Mouse (Mus musculus) intestine, postnatal 0 days (tissue): ENCODE results near the gene Gpn3. TPM values are rescaled to one million over a fixed set of nuclear protein-coding genes. Genes with fewer than 3 reads are reported as not detected.

Experiments
- ATAC-seq: fragments of 200-750 bp; cut with Nextera tagmentation; 2 replicates; pipeline ENCODE4 v1.8.0; 2017; ENCODE audit warnings: mild to moderate bottlenecking, moderate TSS enrichment, moderate library complexity
- H3K27ac ChIP-seq: fragments of 300-500 bp; sonication (generic); 2 replicates; pipeline ENCODE4 v1.5.1; 2014; ENCODE audit warnings: mild to moderate bottlenecking, low read depth, low read length, moderate library complexity
- H3K27me3 ChIP-seq: fragments of 300-500 bp; sonication (generic); replicated peaks from 2 replicates; pipeline ENCODE4 v1.6.1; 2014; ENCODE audit warnings: low read length, mixed read lengths; ENCODE audit not compliant: control insufficient read depth, insufficient read depth
- H3K36me3 ChIP-seq: fragments of 300-500 bp; sonication (generic); 2 replicates; pipeline ENCODE4 v1.6.1; 2014; ENCODE audit warnings: mild to moderate bottlenecking, moderate library complexity; ENCODE audit not compliant: control insufficient read depth, insufficient read depth
- H3K4me1 ChIP-seq: fragments of 300-500 bp; sonication (generic); replicated peaks from 2 replicates; pipeline ENCODE4 v1.6.1; 2014; ENCODE audit warnings: antibody characterized with exemption, low read length, mixed read lengths; ENCODE audit not compliant: control insufficient read depth, insufficient read depth
- H3K4me2 ChIP-seq: fragments of 300-500 bp; sonication (generic); replicated peaks from 2 replicates; pipeline ENCODE4 v1.6.1; 2014; ENCODE audit warnings: low read depth, mild to moderate bottlenecking, moderate library complexity
- H3K4me3 ChIP-seq: fragments of 300-500 bp; sonication (generic); 2 replicates; pipeline ENCODE4 v1.5.1; 2014; ENCODE audit warnings: low read depth, low read length
- H3K9ac ChIP-seq: fragments of 300-500 bp; sonication (generic); 2 replicates; pipeline ENCODE4 v1.6.1; 2014; ENCODE audit warnings: mild to moderate bottlenecking, low read depth, low read length
- H3K9me3 ChIP-seq: fragments of 300-500 bp; sonication (generic); 2 replicates; pipeline ENCODE4 v1.6.1; 2016; ENCODE audit warnings: mixed run types; ENCODE audit not compliant: control insufficient read depth
- CTCF ChIP-seq: sonication (generic); IDR thresholded peaks from 2 replicates; pipeline ENCODE4 v1.5.1; 2016; ENCODE audit warnings: low read depth, mild to moderate bottlenecking, control low read depth, antibody characterized with exemption, moderate library complexity
- WGBS: fragments of 180-500 bp; shearing (Covaris S2); extraction: QIAGEN DNeasy Blood & Tissue Kit; methylation state at CpG from one replicate; pipeline ENCODE4 v1.1.7; 2014; 5-methylcytosine and 5-hydroxymethylcytosine counted together
- polyA plus RNA-seq: library from polyadenylated mRNA; unstranded; fragments of >200 nt; fragmentation: Nextera tagmentation; extraction: Ambion mirVana; gene quantifications from 2 replicates; pipeline ENCODE4 v1.2.1, GENCODE M21; 2015

Gpn3 gene
- polyA plus RNA-seq, result 34.1 and 37.3 TPM in 2 replicates

DNA sequence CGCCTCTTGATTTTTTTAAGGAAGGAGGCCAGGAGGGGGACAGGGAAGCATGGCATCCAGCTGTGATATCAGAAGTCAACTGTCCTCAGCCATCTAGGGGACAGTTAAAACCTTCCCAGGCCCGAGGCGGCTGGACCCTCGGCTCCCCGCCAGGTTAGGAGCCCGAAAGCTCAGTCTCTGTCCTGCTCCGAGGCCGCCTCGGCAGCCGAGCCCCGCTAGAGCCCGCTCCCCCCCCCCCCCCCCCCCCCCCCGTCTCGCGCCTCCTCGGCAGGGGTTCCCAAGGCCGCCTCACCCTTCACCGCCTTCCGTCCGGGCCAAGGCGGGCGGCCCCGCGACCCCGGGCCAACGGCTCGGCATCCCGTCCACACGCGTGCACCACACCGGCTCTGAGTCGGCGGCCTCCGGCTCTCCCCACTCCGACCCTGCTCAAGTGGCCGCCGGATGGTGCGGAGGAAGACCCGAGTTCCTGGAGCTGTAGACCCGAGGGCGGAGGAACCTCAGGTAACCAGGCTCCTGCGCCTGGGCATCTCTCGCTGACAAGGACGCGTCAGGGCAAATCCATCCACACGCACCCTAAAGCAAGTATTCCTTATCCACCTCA is at the start of gene Gpn3:
Gene Gpn3, plus strand, starts transcription at position 286 of the 601 bp plus-strand sequence.
- H3K27ac ChIP-seq, result peak within 1 kb of the TSS; percentile 85
- peak within 1 kb of the TSS; percentile 57 for H3K9ac ChIP-seq
- ATAC-seq, result peak; percentile 62
- H3K9me3 ChIP-seq, result no peaks in the 10 kb centered on the region
- H3K27me3 ChIP-seq, result no peaks in the 10 kb centered on the region
- H3K36me3 ChIP-seq, result peaks cover 14% of the 10 kb centered on the region; the same call in 1 of the 2 replicates
- WGBS, result 2% methylated on average over 35 of the region's 46 CpGs
- no peak for TF ChIP-seq CTCF
- no peaks in the 10 kb centered on the region for H3K4me1 ChIP-seq
- peak within 1 kb of the TSS; percentile 90 for H3K4me2 ChIP-seq
- H3K4me3 ChIP-seq, result peak within 1 kb of the TSS; percentile 71

DNA sequence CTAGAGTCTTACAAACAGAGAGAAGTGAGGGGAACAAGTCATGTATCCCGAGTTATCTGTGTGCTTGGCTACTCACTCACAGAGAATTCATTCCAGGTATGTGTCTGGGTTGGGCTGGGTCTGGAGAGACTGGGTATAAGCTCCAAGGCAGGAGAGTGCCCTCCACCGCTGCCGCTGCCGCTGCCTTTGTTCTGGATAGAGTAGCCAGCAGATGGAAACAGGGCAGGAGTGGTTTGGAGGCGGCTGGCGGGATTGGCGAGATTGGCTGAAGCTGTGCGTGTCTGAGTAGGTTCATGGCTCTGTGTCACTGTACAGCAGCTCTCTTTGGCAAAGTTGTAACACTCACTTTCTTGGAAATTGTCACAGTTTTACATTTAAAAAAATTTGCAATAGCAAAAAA is 48.2 kb upstream of the Gpn3 start:
- Histone ChIP-seq H3K9ac (no peak overlapping the region), H3K4me3 (no peak overlapping the region), H3K27ac (no peak overlapping the region), H3K27me3 (no peaks in the 10 kb centered on the region), H3K36me3 (peaks cover 53% of the 10 kb centered on the region), H3K4me1 (no peaks in the 10 kb centered on the region), H3K4me2 (no peak overlapping the region), H3K9me3 (no peaks in the 10 kb centered on the region)
- TF ChIP-seq CTCF, result no peak
- no peak for ATAC-seq
- 82% methylated on average over 8 of the region's 8 CpGs for WGBS

DNA sequence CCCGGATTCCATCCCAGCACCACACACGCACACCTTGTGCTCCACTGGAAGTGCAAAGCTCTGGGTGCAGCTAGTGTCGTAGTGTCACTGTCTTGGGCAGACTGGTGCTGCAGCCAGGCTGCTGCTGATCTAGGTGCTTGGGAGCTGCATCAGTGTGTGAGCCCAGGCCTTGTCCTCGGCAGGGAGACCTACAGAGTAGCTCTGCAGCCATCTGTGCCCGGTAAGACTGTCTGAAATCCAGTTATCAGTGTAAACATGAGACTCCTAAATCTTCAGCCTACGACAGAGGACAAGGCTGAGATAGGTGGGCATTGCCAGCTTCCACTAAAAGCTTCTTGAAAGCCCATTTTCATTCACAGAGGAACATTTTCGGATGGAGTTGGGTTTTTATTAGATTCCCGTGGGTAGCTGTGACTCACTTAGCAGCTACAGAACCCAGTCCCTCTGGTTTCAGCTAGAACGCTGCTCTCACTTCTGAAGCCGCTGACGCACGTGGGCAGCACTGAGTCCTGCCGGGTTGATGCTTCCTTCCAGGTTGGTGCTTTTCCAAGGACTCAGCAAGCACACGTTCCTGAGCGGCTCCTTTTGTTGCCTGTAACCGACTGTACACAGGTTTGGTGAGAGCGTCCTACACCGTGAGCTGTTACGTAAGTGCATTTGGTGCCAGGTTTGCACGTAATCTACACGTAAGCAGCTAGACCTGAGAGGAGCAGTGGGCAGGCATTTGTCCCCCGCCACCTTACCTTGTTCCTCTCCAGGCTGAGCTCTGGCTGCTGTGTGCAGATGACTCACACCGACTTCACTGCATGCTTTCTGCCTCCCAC is 46.9 kb upstream of the Gpn3 start:
- no peak overlapping the region for H3K27ac ChIP-seq
- TF ChIP-seq CTCF, result no peak
- H3K36me3 ChIP-seq, result peaks cover 50% of the 10 kb centered on the region
- no peak overlapping the region for H3K4me2 ChIP-seq
- ATAC-seq, result no peak
- WGBS, result 84% methylated on average over 23 of the region's 23 CpGs
- H3K9ac ChIP-seq, result no peak overlapping the region
- no peaks in the 10 kb centered on the region for H3K27me3 ChIP-seq
- H3K9me3 ChIP-seq, result no peaks in the 10 kb centered on the region
- H3K4me1 ChIP-seq, result no peaks in the 10 kb centered on the region
- H3K4me3 ChIP-seq, result no peak overlapping the region

DNA sequence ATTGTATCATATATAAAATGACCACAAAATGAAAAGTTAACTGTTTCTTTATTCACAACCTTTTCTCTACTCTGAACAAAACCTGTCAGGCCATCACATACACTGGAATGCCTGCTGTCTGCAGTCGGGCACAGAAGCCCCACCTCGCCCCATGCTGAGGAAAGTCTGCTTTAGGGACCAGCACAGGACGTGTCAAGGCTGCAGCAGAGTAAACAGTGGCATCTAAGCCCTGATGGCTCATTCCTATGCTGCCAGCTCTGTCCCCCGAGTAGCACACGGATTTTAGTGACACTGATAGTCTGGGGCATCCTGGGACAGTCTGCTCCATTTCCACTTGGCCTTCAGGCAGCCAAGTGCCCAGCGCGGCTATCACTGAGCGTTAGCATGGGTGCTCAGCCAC is 46.2 kb upstream of the Gpn3 start:
- Histone ChIP-seq H3K27me3 (no peaks in the 10 kb centered on the region), H3K27ac (no peak overlapping the region), H3K4me3 (no peak overlapping the region), H3K9ac (no peak overlapping the region), H3K9me3 (no peaks in the 10 kb centered on the region), H3K4me2 (no peak overlapping the region), H3K4me1 (no peaks in the 10 kb centered on the region; the same call in 1 of the 2 replicates), H3K36me3 (peaks cover 43% of the 10 kb centered on the region)
- WGBS, result 85% methylated on average over 8 of the region's 8 CpGs
- no peak for ATAC-seq
- no peak for TF ChIP-seq CTCF

DNA sequence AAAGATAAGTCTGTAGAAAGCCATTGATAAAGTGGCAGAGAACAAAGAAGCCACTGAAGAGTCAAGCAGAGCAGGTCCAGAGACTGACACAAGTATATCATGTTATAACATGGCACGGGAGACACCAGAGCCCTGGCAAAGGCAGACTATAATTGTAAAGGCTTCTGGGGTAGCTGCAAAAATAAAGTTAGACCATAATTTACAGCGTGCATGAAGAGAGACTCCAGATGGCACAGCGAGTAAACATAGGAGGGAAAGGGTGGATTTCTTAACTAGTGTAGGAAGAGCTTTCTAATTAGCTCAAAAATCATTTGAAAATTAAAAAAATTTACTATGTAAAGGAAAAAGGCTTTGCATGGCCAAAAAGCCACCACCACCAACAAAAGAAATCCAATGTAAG is 44.4 kb upstream of the Gpn3 start:
- Histone ChIP-seq H3K9me3 (no peaks in the 10 kb centered on the region), H3K36me3 (peaks cover 32% of the 10 kb centered on the region), H3K4me2 (no peak overlapping the region), H3K4me3 (no peak overlapping the region), H3K27me3 (no peaks in the 10 kb centered on the region), H3K9ac (no peak overlapping the region), H3K4me1 (no peaks in the 10 kb centered on the region; the same call in 1 of the 2 replicates), H3K27ac (no peak overlapping the region)
- no peak for TF ChIP-seq CTCF
- ATAC-seq, result no peak
- WGBS, result 89% methylated on average over 3 of the region's 3 CpGs

DNA sequence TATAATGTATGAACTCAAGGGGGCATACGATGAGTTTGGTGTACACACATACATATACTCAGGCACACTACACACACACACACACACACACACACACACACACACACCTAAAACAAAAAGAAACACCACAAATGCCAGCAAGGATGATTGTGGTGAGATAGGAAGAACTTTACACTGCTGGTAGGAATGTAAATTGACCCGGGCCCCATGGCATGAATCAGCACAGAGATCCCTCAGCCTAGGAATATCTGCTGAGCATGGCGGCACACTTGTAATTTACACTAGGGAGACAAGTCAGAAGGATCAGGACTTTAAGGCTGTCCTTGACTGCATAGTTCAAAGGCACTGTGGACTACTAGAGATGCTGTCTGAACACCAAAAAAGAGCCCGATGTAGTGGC is 41.4 kb upstream of the Gpn3 start:
- Histone ChIP-seq H3K9ac (no peak overlapping the region), H3K27ac (no peak overlapping the region), H3K4me3 (no peak overlapping the region), H3K27me3 (no peaks in the 10 kb centered on the region), H3K36me3 (peaks cover 17% of the 10 kb centered on the region), H3K4me2 (no peak overlapping the region), H3K4me1 (no peaks in the 10 kb centered on the region; the same call in 1 of the 2 replicates), H3K9me3 (no peaks in the 10 kb centered on the region)
- peak; percentile 44 for TF ChIP-seq CTCF
- ATAC-seq, result no peak
- WGBS, result 65% methylated on average over 4 of the region's 4 CpGs
